Mouse (Mus musculus) forebrain, postnatal 0 days (tissue): ENCODE measurements around the gene Zfp148. TPM values are rescaled to one million over a fixed set of nuclear protein-coding genes. Genes with fewer than 3 reads are reported as not detected.
A peak's percentile ranks its signal among the peaks of the same experiment; 100 is the strongest.

Source experiments
- ATAC-seq: fragments of 200-750 bp; cut with Nextera tagmentation; 2 replicates; pipeline ENCODE4 v1.8.0; 2017; ENCODE audit warnings: mild to moderate bottlenecking, moderate library complexity
- DNase-seq: peaks from one replicate; pipeline ENCODE4 v3.0.0-alpha.2; 2015
- H3K27ac ChIP-seq: fragments of 300-500 bp; sonication (generic); 2 replicates; pipeline ENCODE4 v1.5.1; 2014; ENCODE audit warnings: low read depth, mild to moderate bottlenecking, antibody characterized with exemption, low read length, moderate library complexity, mixed read lengths
- H3K27me3 ChIP-seq: fragments of 300-500 bp; sonication (generic); 2 replicates; pipeline ENCODE4 v1.6.1; 2014; ENCODE audit warnings: mild to moderate bottlenecking, low read length, mixed read lengths; ENCODE audit not compliant: insufficient read depth
- H3K36me3 ChIP-seq: fragments of 300-500 bp; sonication (generic); 2 replicates; pipeline ENCODE4 v1.6.1; 2014; ENCODE audit warnings: mild to moderate bottlenecking, moderate library complexity; ENCODE audit not compliant: insufficient read depth
- H3K4me1 ChIP-seq: fragments of 300-500 bp; sonication (generic); 2 replicates; pipeline ENCODE4 v1.6.1; 2014; ENCODE audit warnings: antibody characterized with exemption; ENCODE audit not compliant: insufficient read depth
- H3K4me2 ChIP-seq: fragments of 300-500 bp; sonication (generic); 2 replicates; pipeline ENCODE4 v1.6.1; 2014; ENCODE audit warnings: low read depth, mild to moderate bottlenecking, moderate library complexity
- H3K4me3 ChIP-seq: fragments of 300-500 bp; sonication (generic); 2 replicates; pipeline ENCODE4 v1.5.1; 2014; ENCODE audit warnings: low read depth, low read length, mixed read lengths
- H3K9ac ChIP-seq: fragments of 300-500 bp; sonication (generic); 2 replicates; pipeline ENCODE4 v1.6.1; 2014; ENCODE audit warnings: mild to moderate bottlenecking
- H3K9me3 ChIP-seq: fragments of 300-500 bp; sonication (generic); 2 replicates; pipeline ENCODE4 v1.6.1; 2016; ENCODE audit warnings: low read length
- CTCF ChIP-seq: sonication (generic); IDR thresholded peaks from 2 replicates; pipeline ENCODE4 v1.5.1; 2016; ENCODE audit warnings: antibody characterized with exemption, control low read depth, low read depth
- WGBS: fragments of 180-500 bp; shearing (Covaris S2); extraction: QIAGEN DNeasy Blood & Tissue Kit; methylation state at CpG from one replicate; pipeline ENCODE4 v1.1.7; 2014; 5-methylcytosine and 5-hydroxymethylcytosine counted together
- polyA plus RNA-seq: library from polyadenylated mRNA; unstranded; fragments of >200 nt; fragmentation: Nextera tagmentation; extraction: Ambion mirVana; gene quantifications from 2 replicates; pipeline ENCODE4 v1.2.1, GENCODE M21; 2015
- total RNA-seq: library from RNA; depleted of rRNA; stranded (reverse); fragments of >200 nt; gene quantifications from 2 replicates; pipeline ENCODE4 v1.2.3, GENCODE M21; 2014

Zfp148 gene
- total and polyA plus RNA-seq, 2 experiments from 2014 or later = 54.0 to 59.2 TPM

DNA sequence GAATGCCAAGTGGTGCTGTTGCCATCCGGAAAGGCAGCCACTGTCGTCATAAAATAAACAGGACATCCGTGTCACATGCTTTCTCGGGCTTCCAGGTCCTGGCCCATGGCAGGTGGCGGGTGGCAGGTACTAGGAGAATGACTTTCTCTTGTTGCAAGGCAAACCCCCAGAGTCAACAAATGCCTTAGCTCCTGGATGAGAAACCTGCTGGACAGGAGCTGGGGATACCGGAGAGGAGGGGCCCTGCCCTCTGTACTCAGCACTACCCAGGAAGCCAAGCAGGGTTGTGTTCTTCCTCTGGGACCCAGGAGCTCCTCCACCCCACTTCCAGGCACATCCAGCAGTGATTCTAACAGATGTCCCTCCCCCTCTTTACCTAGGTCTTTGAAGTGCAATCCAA, 131.9 kb downstream of the Zfp148 start:
- H3K4me3 ChIP-seq = no peak overlapping the region
- H3K9ac ChIP-seq = no peak overlapping the region
- no peak for TF ChIP-seq CTCF
- H3K27ac ChIP-seq = no peak overlapping the region
- no peaks in the 10 kb centered on the region for H3K27me3 ChIP-seq
- H3K9me3 ChIP-seq = no peaks in the 10 kb centered on the region; the same call in 1 of the 2 replicates
- no peaks in the 10 kb centered on the region for H3K36me3 ChIP-seq
- peaks cover 13% of the 10 kb centered on the region for H3K4me1 ChIP-seq
- DNase-seq (no peak), ATAC-seq (no peak)
- H3K4me2 ChIP-seq = no peak overlapping the region
- WGBS = 85% methylated on average over 6 of the region's 6 CpGs

DNA sequence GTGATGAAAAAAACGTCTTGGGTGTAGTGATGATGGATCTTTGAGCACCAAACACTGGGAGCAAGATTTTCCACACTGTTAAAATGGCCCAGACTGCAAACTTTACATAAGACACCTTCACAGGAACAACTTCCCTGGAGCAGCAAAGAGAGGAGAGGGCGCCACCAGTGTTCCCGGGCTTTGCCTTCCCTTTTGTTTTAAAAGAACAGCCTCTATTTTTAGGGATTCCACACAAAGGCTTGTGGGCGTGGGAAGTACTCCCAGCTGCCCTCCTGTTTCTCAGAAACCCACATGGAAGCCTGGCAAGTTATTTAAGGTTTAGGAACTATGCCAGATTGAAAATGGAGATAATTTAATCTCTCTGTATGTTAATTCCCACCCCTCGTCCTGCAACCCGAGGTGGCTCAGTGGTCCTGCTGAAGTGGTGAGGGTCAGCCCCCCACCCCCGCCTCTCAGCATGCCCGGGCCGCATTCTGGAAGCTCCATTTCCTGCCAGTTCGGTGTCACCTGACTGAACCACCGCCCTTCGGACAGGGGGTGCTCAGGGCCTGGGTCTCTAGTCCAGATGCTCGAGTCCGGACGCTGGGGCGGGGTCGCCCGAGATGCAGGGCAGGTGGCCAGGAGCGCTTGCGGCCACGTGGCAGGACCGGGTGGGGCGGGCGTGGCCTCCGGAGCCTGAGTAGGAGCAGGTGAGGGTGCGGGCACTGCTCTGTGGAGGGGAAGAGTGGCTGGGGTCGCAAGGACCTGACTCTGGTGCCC, 136.3 kb downstream of the Zfp148 start, which contains the start of gene Slc12a8:
Gene Slc12a8 (plus strand): TSS at position 522 of the 759 bp plus-strand sequence.
- H3K27ac ChIP-seq = peak within 1 kb of the TSS; percentile 57
- H3K9me3 ChIP-seq = no peaks in the 10 kb centered on the region
- H3K4me2 ChIP-seq = peak within 1 kb of the TSS; percentile 85
- H3K27me3 ChIP-seq = no peaks in the 10 kb centered on the region
- TF ChIP-seq CTCF = peak; percentile 31
- H3K36me3 ChIP-seq = no peaks in the 10 kb centered on the region
- ATAC-seq (peak; percentile 69), DNase-seq (peak; percentile 73)
- H3K9ac ChIP-seq = peak within 1 kb of the TSS; percentile 58
- peak within 1 kb of the TSS; percentile 24 for H3K4me3 ChIP-seq
- 1% methylated on average over 27 of the region's 27 CpGs for WGBS
- peaks cover 15% of the 10 kb centered on the region for H3K4me1 ChIP-seq

GRCm38 (mm10) chr16:33517627-33518026, 137.0 kb downstream of the Zfp148 start:
- no peaks in the 10 kb centered on the region for H3K27me3 ChIP-seq

GRCm38 (mm10) chr16:33518236-33518635, 137.6 kb downstream of the Zfp148 start:
- H3K4me1 ChIP-seq = peaks cover 15% of the 10 kb centered on the region
- no peaks in the 10 kb centered on the region for H3K9me3 ChIP-seq
- DNase-seq (no peak), ATAC-seq (no peak)
- no peaks in the 10 kb centered on the region for H3K27me3 ChIP-seq
- H3K9ac ChIP-seq = no peak overlapping the region
- H3K36me3 ChIP-seq = no peaks in the 10 kb centered on the region
- H3K4me3 ChIP-seq = no peak overlapping the region
- no peak for TF ChIP-seq CTCF
- WGBS = 82% methylated on average over 7 of the region's 7 CpGs
- H3K27ac ChIP-seq = no peak overlapping the region
- no peak overlapping the region for H3K4me2 ChIP-seq

More at GRCm38 (mm10) chr16:33517627-33518026, 137.0 kb downstream of the Zfp148 start:
- DNase-seq = peak; percentile 14
- H3K9me3 ChIP-seq = no peaks in the 10 kb centered on the region
- H3K4me3 ChIP-seq = peak overlapping the region; percentile 24; the same call in 1 of the 2 replicates
- H3K4me1 ChIP-seq = peaks cover 15% of the 10 kb centered on the region
- 9% methylated on average over 4 of the region's 4 CpGs for WGBS
- H3K4me2 ChIP-seq = peak overlapping the region; percentile 85
- no peak for ATAC-seq
- no peaks in the 10 kb centered on the region for H3K36me3 ChIP-seq
- no peak overlapping the region for H3K27ac ChIP-seq
- H3K9ac ChIP-seq = peak overlapping the region; percentile 58
- no peak for TF ChIP-seq CTCF

DNA sequence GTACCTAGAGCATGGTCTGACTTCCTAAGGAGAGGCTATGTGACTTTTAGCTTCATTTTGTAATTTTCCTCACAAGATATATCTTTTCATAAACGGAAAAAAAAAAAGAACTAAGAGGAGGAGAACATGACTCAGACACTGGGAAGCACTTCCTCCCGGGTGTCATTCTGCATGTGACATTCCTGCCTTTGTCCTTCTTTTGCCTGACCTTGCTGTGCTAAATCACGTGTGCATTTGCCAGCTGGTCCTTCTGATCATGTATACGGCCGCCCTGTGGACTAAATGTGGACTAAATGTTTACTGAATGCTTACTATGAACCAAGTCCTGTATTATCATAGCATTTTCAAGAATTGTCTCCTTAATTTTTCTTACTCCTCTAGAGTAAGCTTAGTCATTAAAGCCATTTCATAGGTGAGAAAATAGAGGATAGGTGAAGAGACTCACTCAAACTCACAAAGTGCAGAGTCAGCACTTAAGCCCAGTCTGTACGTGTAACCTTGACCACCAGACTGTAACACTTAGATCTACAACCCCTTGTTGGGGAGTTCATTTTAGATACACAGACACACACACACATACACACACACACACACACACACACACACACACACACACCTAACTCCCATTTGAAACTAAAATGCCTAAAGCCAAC, 139.4 kb downstream of the Zfp148 start:
- no peaks in the 10 kb centered on the region for H3K9me3 ChIP-seq
- no peaks in the 10 kb centered on the region for H3K36me3 ChIP-seq
- no peak for TF ChIP-seq CTCF
- ATAC-seq (no peak), DNase-seq (no peak)
- H3K4me2 ChIP-seq = no peak overlapping the region
- no peak overlapping the region for H3K4me3 ChIP-seq
- WGBS = 82% methylated on average over 6 of the region's 6 CpGs
- H3K9ac ChIP-seq = no peak overlapping the region
- no peak overlapping the region for H3K27ac ChIP-seq
- no peaks in the 10 kb centered on the region for H3K27me3 ChIP-seq
- H3K4me1 ChIP-seq = peaks cover 15% of the 10 kb centered on the region

- Histone ChIP-seq H3K4me2 (no peak overlapping the region), H3K9me3 (no peaks in the 10 kb centered on the region), H3K4me1 (peaks cover 3% of the 10 kb centered on the region), H3K27ac (no peak overlapping the region), H3K36me3 (no peaks in the 10 kb centered on the region), H3K27me3 (no peaks in the 10 kb centered on the region), H3K4me3 (no peak overlapping the region), H3K9ac (no peak overlapping the region)
- ATAC-seq = no peak
- no peak for TF ChIP-seq CTCF
- 70% methylated on average over 4 of the region's 4 CpGs for WGBS
- DNase-seq = no peak
Observed at GRCm38 (mm10) chr16:33522516-33522915, 141.9 kb downstream of the Zfp148 start.

GRCm38 (mm10) chr16:33523571-33523970, 142.9 kb downstream of the Zfp148 start:
- Histone ChIP-seq H3K27ac (no peak overlapping the region), H3K9me3 (no peaks in the 10 kb centered on the region), H3K9ac (no peak overlapping the region), H3K27me3 (no peaks in the 10 kb centered on the region), H3K4me1 (no peaks in the 10 kb centered on the region), H3K36me3 (no peaks in the 10 kb centered on the region), H3K4me3 (no peak overlapping the region), H3K4me2 (no peak overlapping the region)
- DNase-seq = no peak
- WGBS = 54% methylated on average over 10 of the region's 10 CpGs
- ATAC-seq = no peak
- TF ChIP-seq CTCF = no peak
